Mouse (Mus musculus): ENCODE measurements around the gene Celf3. TPM values are rescaled to one million over a fixed set of nuclear protein-coding genes. Genes with fewer than 3 reads are reported as not detected.

Celf3 gene
- total RNA-seq, 2 experiments from 2014 or later = 0.19 to 0.25 TPM

DNA sequence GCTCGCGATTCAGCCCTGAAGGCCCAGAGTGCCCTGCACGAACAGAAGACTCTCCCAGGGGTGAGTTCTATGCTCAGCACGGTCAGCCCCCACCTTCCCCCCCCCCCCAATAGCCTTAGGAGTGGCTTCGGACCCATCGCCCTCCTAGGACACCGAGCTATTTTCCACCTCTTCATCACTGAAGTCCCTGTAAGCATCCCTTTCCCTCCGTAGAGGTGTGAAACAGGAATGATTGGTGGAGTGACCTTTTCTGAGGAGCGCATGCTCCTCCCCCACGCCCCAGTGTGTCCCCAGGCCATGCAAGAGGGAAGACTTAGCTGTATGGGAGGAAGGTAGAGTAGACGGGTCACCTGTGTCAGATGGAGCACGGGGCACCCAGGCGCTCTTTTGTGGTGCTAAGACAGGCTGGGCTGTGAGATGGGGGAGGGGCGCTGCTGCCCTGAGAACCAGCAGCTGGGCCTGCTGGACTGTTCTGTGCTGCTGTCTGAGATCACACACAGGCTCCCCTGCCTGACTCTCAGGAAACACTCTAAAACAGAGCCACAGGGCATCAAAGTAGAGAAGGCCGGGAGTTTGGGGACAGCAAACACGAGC lies 2.3 kb downstream of the Celf3 start, which contains the start of gene Riiad1:
Riiad1 (minus strand) TSS at position 51 of the 594 bp plus-strand sequence.
- no peak for DNase-seq

DNA sequence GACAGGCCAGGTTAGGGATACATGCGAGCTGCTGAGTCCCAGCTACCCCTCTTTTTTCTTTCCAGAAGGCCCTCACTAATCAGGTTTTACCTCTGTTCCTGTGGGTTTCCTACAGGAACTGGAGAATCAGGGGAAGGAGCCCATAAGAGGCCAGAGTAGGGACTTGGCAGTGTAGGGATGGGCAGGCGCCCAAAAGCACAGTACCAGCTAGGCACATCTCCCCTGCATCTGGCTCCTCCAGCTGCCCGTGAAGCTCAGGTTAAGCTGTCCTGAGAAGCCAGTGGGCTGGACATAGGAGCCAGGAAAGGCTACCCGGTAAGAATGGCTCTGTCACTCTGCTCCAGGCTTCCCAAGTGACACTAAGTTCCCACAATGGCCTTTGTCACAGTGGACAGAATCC lies 3.3 kb downstream of the Celf3 start:
- no peak for DNase-seq

DNA sequence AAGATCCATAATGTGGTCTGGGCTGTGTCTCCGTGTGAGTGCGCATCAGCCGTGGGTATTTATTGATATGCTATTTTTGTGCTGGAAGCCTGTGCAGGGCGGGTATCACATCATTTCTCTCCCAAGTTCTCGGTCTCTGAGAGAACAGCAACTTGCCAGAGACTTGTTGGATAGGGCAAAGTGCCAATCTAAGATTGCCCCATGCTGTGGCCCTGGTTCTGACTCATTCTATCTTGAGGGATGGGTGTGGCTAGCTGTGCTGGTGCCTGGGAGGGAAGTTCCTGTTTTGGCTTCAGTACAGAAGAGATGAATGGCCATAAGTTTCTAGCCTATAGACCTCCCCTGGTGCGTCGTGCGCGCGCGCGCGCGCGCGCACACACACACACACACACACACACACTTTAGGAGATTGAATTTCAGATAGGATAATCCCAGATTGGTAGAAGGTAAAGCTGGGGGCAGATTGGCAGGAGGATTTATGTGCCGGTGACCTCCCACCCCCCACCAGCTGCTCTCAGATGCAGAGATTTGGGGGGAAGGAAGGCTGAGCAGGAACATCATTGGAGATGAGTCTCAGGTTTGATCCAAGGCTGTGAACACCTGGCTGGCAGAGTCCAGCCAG lies 4.8 kb downstream of the Celf3 start:
- no peak for DNase-seq

DNA sequence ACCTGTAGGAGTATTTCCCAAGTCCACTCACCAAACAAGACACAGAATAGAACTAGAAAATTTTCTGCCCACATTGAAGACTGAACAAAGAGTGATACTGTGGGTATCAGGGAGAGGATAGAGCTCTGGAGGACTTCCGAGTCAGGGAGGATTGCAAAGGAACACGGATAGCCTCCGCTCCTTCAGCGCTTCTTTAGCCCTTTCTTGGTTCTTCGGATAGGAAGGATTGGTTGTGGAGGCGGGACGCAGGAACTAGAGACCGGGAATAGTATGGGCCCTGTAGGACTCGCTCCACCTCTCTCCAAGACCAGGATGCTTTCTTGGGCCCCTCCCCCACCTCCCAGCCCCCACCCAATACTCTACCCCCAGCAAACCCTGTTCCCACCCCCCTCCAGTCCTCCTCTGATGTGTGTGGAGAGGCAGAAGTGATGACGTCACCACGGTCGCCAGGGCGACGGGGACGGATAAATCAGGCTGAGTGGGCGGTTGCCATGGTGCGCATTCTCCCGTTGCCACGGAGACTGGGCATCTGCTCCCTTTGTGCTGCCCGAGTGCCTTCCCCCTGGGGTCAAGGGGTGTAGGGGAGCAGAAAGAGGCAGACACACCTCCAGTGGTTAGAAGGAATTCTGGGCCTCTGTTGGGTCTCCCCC lies 5.8 kb downstream of the Celf3 start:
- peak; percentile 39 for DNase-seq

DNA sequence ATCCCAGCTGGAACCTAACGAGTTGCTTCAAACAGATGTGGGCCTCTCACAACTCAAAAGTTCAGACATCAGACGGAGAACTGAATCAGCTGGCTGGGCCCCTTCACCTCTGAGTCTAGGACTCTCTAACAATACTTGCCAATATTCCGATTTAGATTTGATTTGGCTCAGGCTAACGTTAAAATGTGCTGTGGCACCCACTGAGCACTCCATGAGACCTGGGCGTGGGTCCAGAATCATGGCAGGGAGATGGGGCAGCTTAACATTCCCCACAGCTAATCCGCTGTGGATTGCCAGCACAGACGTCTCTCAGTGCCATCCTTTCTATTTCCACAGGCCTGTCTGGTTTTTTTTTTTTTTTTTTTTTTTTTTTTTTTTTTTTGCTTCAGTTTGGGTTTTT lies 7.8 kb downstream of the Celf3 start:
- DNase-seq = no peak

DNA sequence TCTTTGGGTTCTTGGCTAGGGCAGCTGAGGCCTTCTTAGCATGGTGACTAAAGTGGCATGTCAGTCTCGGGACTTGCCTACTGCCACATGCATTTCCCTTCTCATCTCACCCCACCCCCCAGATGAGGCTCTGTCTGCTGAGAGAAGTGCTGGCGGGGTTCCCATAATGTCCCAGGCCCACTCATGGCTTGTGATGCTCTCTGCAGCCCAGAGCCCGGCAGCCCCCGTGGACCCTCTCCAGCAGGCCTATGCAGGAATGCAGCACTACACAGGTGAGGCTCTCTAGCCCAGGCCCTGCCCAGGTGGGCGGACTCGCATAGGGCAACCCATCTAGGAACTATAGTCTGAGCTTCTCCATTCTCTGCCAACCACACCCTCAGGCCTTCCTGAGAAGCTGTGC lies 9.5 kb downstream of the Celf3 start:
- DNase-seq = no peak

DNA sequence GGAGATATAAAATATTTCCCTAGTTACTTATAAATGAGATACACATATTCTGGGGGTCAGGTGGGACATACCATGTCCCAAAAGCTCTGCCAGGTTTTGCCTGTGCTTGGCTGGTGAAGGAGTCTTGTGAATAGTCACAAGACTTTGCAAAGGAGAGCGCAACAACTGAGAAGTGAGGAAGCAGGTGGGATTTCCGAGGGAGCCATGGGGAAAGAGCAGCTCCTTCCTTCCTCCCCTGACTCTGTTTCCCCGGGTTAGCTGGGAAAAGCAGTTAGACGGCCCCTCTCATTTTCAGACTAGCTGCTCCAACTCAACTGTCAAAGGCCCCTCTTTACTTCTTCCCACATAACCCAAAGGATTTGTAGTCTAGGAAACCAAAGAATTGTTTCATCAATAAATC lies 19.1 kb downstream of the Celf3 start:
- no peak for DNase-seq

DNA sequence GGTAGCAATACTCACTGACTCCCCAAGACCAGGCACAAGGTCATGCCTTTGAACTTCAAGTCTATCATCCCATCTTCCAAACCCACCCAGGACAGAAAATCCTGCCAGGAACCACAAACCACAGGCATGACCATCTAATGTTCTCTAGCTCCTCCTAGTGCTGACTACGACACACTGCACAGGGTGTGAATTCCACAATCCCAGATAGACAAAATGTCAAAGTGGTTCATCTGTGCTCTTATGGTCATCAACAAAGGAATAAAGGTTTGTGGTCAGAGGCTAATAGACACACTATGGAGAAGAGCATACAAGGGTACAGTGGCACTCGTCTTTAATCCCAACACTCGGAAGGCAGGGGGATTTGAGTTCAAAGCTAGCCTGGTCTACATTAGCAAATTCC lies 24.1 kb downstream of the Celf3 start:
- peak; percentile 26 for DNase-seq

DNA sequence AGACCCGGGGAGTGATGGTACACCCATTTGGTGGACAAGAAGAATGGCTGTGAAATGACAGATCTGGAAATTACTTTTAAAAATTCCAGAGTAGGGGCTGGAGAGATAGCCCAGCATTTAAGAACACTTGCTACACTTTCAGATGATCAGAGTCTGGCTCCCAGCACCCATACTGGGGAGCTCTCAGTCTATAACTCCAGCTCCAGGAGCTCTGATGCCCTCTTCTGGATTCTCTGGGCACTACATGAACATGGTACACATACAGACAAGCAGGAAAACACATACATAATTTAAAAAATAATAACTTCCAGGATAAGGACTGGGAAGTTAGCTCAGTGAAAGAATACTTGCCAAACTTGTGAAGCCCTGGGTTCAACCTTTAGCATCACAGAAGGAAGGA lies 28.6 kb downstream of the Celf3 start:
- DNase-seq = no peak

DNA sequence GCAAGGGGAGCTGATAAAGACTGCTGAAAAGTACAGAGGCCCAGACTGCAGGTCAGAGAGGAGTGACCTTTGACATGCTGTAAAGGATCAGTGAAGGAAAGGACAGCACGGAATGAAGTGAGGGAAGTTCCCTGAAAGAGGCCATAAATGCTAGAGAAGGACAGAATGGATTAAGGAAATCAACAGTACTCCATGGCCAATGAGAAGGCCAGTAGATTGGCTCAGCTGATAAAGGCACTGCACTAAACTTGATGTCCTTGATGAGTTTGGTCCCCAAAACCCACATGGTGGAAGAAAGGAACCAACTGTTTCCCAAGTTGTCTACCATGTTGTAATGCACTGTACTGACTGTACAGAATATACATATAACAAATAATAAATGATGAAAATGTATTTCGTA lies 48.6 kb downstream of the Celf3 start:
- no peak for DNase-seq

DNA sequence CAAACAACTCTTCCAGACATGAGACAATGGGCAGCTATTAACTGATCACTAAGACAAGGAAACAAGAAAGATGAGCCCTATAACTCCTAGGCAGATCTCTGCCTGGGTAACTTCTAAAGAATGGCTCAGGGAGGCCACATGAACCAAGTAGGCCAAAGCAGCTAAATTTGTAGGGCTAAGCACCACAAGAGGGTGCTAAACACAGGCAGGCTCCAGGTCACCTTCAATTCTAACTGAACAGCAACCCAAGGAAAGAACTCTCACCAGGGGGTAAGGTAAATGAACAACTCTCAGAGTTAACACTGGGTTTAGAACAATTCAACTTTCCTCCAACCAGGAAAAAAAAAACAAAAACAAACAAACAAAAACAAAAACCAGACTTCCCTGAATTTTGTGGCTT lies 55.9 kb downstream of the Celf3 start:
- peak; percentile 43 for DNase-seq

DNA sequence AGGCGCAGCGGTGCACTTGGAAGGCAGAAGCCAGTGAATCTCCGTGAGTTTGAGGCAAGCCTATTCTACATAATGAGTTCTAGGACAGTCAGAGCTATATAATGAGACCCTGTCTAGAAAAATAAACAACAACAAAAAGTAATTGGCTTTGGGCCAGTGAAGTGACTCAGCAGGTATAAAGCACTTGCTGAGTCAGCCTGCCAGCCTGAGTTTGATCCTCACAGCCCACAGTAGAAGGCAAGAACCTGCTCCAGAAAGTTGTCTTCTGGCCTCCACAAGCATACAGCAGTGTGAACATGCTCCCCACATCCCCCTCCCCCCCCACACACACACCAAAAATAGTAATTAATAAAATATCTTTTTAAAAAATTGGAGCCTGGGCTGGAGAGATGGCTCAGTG lies 59.1 kb downstream of the Celf3 start:
- DNase-seq = no peak

Other genes with a start within 250 kb of the Celf3 start
- not detected for gene Gm4778, start 214.3 kb upstream of the Celf3 start, total RNA-seq (2021)
- gene Them4, start 168.2 kb upstream of the Celf3 start, total RNA-seq (2021) = 10 to 100 TPM; 12.7 to 13.5 TPM
- not detected for gene Them5, start 136.2 kb upstream of the Celf3 start, total RNA-seq (2021)
- gene C2cd4d, start 115.9 kb upstream of the Celf3 start, total RNA-seq (2021) = not detected
- 10 to 100 TPM; 17.7 to 18.1 TPM for gene Rorc, start 105.5 kb upstream of the Celf3 start, total RNA-seq (2021)
- under 1 TPM in 1 of 2 experiments, not detected in 1; 0.11 TPM for gene Lingo4, start 79.8 kb upstream of the Celf3 start, total RNA-seq (2021)
- gene Tdrkh, start 65.0 kb upstream of the Celf3 start, total RNA-seq (2021) = 1 to 10 TPM; 5.8 to 7.2 TPM
- 10 to 100 TPM; 60.8 to 62.6 TPM for gene Mrpl9, start 35.0 kb upstream of the Celf3 start, total RNA-seq (2021)
- gene Oaz3, start 34.4 kb upstream of the Celf3 start, total RNA-seq (2021) = not detected
- gene Riiad1, start 2.0 kb downstream of the Celf3 start, total RNA-seq (2021) = 1 to 10 TPM; 1.3 to 2.5 TPM
- gene Snx27, start 104.4 kb downstream of the Celf3 start, total RNA-seq (2021) = 10 to 100 TPM; 31.8 to 31.9 TPM
- gene Gm10972, start 164.8 kb downstream of the Celf3 start, total RNA-seq (2021) = not detected
- 10 to 100 TPM in 1 of 2 experiments, 1 to 10 TPM in 1; 8.1 to 10.2 TPM for gene Tuft1, start 180.6 kb downstream of the Celf3 start, total RNA-seq (2021)
- gene Selenbp2, start 215.3 kb downstream of the Celf3 start, total RNA-seq (2021) = 1 to 10 TPM; 6.7 to 7.1 TPM